Mouse (Mus musculus) erythroblast, embryonic 14.5 days (primary cell): ENCODE data around the gene Agps. TPM values are rescaled to one million over a fixed set of nuclear protein-coding genes. Genes with fewer than 3 reads are reported as not detected.
A peak's percentile ranks its signal among the peaks of the same experiment; 100 is the strongest.

Source experiments
- H3K27me3 ChIP-seq: 2 replicates; pipeline ENCODE4 v1.6.1; 2012; ENCODE audit warnings: inconsistent platforms; ENCODE audit not compliant: control insufficient read depth
- H3K36me3 ChIP-seq: 2 replicates; pipeline ENCODE4 v1.6.1; 2012; ENCODE audit warnings: mild to moderate bottlenecking, inconsistent platforms; ENCODE audit not compliant: control insufficient read depth
- H3K4me1 ChIP-seq: 2 replicates; pipeline ENCODE4 v1.6.1; 2012; ENCODE audit warnings: inconsistent platforms; ENCODE audit not compliant: control insufficient read depth
- H3K4me3 ChIP-seq: replicated peaks from 2 replicates; pipeline ENCODE3; 2012; ENCODE audit warnings: moderate library complexity, mild to moderate bottlenecking, inconsistent platforms
- H3K9me3 ChIP-seq: 2 replicates; pipeline ENCODE4 v1.6.1; 2012; ENCODE audit warnings: low read length, inconsistent platforms, mixed read lengths; ENCODE audit not compliant: control insufficient read depth
- GATA1 ChIP-seq: IDR thresholded peaks from 2 replicates; pipeline ENCODE4 v1.6.1; 2012; ENCODE audit warnings: low read length, inconsistent platforms, mixed read lengths
- TAL1 ChIP-seq: IDR thresholded peaks from 3 replicates; pipeline ENCODE4 v1.6.1; 2012; ENCODE audit warnings: low read length, inconsistent platforms, mixed read lengths
- polyA plus RNA-seq: library from polyadenylated mRNA; stranded (reverse); fragments of >175 nt; gene quantifications from 2 replicates; pipeline ENCODE4 v1.2.3, GENCODE M21; 2012

The Agps gene
- polyA plus RNA-seq, 1 experiment = 0.17 TPM

GRCm38 (mm10) chr2:75824144-75824543 lies 7.8 kb upstream of the Agps start:
- H3K27me3 ChIP-seq = no peaks in the 10 kb centered on the region
- H3K4me1 ChIP-seq = peaks cover 3% of the 10 kb centered on the region
- H3K4me3 ChIP-seq = no peak overlapping the region
- TF ChIP-seq TAL1 = no peak
- TF ChIP-seq GATA1 = no peak
- no peaks in the 10 kb centered on the region for H3K36me3 ChIP-seq
- H3K9me3 ChIP-seq = no peaks in the 10 kb centered on the region

GRCm38 (mm10) chr2:75824846-75825245 lies 7.1 kb upstream of the Agps start:
- peaks cover 3% of the 10 kb centered on the region for H3K4me1 ChIP-seq
- TF ChIP-seq GATA1 = no peak
- TF ChIP-seq TAL1 = no peak
- H3K4me3 ChIP-seq = no peak overlapping the region
- H3K36me3 ChIP-seq = no peaks in the 10 kb centered on the region
- H3K27me3 ChIP-seq = no peaks in the 10 kb centered on the region
- H3K9me3 ChIP-seq = no peaks in the 10 kb centered on the region

DNA sequence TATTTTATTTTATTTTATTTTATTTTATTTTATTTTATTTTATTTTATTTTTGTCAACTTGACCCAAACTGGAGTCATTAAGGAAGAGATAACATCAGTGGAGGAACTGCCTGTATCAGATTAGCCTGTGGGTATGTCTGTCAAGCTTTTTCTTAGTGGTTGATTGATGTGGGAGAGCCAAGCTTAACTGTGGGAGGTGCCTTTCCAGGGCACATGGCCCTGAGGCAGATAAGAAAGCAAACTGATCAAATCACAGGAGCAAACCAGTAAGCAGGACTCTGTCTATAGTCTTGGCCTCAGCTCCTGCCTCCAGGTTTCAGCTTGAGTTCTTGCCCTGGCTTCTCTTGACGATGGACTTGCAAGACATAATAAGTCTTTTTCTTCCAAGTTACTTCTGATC lies 6.4 kb upstream of the Agps start:
- Histone ChIP-seq H3K4me1 (peaks cover 3% of the 10 kb centered on the region), H3K27me3 (no peaks in the 10 kb centered on the region), H3K9me3 (no peaks in the 10 kb centered on the region), H3K36me3 (no peaks in the 10 kb centered on the region), H3K4me3 (no peak overlapping the region)
- TF ChIP-seq TAL1 (no peak), GATA1 (no peak)

GRCm38 (mm10) chr2:75828931-75829610 lies 2.9 kb upstream of the Agps start:
- Histone ChIP-seq H3K4me3 (no peak overlapping the region), H3K9me3 (no peaks in the 10 kb centered on the region), H3K27me3 (no peaks in the 10 kb centered on the region), H3K4me1 (peaks cover 28% of the 10 kb centered on the region), H3K36me3 (peaks cover 5% of the 10 kb centered on the region)
- TF ChIP-seq GATA1 (no peak), TAL1 (no peak)

- Histone ChIP-seq H3K36me3 (peaks cover 14% of the 10 kb centered on the region), H3K4me3 (no peak overlapping the region), H3K9me3 (no peaks in the 10 kb centered on the region), H3K4me1 (peaks cover 31% of the 10 kb centered on the region), H3K27me3 (no peaks in the 10 kb centered on the region)
- TF ChIP-seq TAL1 (no peak), GATA1 (no peak)
These were observed 1.7 kb upstream of the Agps start for GRCm38 (mm10) chr2:75830233-75830632.

- TF ChIP-seq TAL1 = no peak
- no peak for TF ChIP-seq GATA1
- no peaks in the 10 kb centered on the region for H3K27me3 ChIP-seq
- H3K4me1 ChIP-seq = peaks cover 36% of the 10 kb centered on the region
- peaks cover 24% of the 10 kb centered on the region for H3K36me3 ChIP-seq
- H3K4me3 ChIP-seq = peak overlapping the region; percentile 90
- no peaks in the 10 kb centered on the region for H3K9me3 ChIP-seq
These were observed 804 bp downstream of the Agps start for GRCm38 (mm10) chr2:75832781-75833180.

GRCm38 (mm10) chr2:75834492-75834891 lies 2.5 kb downstream of the Agps start:
- Histone ChIP-seq H3K36me3 (peaks cover 27% of the 10 kb centered on the region), H3K4me1 (peaks cover 36% of the 10 kb centered on the region), H3K4me3 (no peak overlapping the region), H3K9me3 (no peaks in the 10 kb centered on the region), H3K27me3 (no peaks in the 10 kb centered on the region)
- TF ChIP-seq GATA1 (no peak), TAL1 (no peak)

DNA sequence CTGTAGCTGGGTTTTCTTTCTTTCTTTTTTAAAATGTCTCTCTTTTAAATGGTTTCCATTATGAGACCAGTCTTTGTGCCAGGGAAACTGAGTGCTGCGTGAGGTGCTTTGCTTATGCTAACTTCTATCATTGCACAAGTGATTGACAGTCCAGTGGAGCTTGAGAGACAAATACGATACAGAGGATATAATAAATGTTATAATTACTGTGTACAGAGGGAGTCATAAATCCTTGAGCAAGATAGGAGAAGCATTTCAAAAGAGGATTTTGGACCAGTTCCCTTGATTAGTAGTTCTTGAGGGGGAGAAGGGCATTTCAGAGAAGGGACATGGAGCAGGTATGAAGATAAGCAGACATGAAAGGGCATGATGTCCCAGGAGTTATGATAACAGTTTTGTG lies 10.3 kb downstream of the Agps start:
- TF ChIP-seq TAL1 (no peak), GATA1 (no peak)
- Histone ChIP-seq H3K9me3 (no peaks in the 10 kb centered on the region), H3K4me3 (no peak overlapping the region), H3K36me3 (peaks cover 8% of the 10 kb centered on the region), H3K4me1 (peaks cover 22% of the 10 kb centered on the region), H3K27me3 (no peaks in the 10 kb centered on the region)

- TF ChIP-seq GATA1 = no peak
- no peak for TF ChIP-seq TAL1
- H3K27me3 ChIP-seq = no peaks in the 10 kb centered on the region
- H3K4me1 ChIP-seq = peaks cover 26% of the 10 kb centered on the region
- H3K9me3 ChIP-seq = no peaks in the 10 kb centered on the region
- H3K4me3 ChIP-seq = no peak overlapping the region
- peaks cover 8% of the 10 kb centered on the region for H3K36me3 ChIP-seq
These were observed 15.7 kb downstream of the Agps start for GRCm38 (mm10) chr2:75847708-75848107.

GRCm38 (mm10) chr2:75852483-75852882 lies 20.5 kb downstream of the Agps start:
- Histone ChIP-seq H3K27me3 (no peaks in the 10 kb centered on the region), H3K4me1 (peaks cover 18% of the 10 kb centered on the region), H3K4me3 (no peak overlapping the region), H3K9me3 (no peaks in the 10 kb centered on the region), H3K36me3 (peaks cover 26% of the 10 kb centered on the region)
- TF ChIP-seq TAL1 = no peak
- no peak for TF ChIP-seq GATA1
